Mouse (Mus musculus) lung, embryonic 15.5 days (tissue): ENCODE measurements around the gene Polrmt. TPM values are rescaled to one million over a fixed set of nuclear protein-coding genes. Genes with fewer than 3 reads are reported as not detected.
A peak's percentile ranks its signal among the peaks of the same experiment; 100 is the strongest.

Experiments used
- ATAC-seq: fragments of 200-750 bp; cut with Nextera tagmentation; 2 replicates; pipeline ENCODE4 v1.8.0; 2017; ENCODE audit warnings: moderate number of reproducible peaks, borderline replicate concordance; ENCODE audit not compliant: low FRiP score, low TSS enrichment; ENCODE audit errors: extremely low read depth
- H3K27ac ChIP-seq: fragments of 300-500 bp; sonication (generic); 2 replicates; pipeline ENCODE4 v1.5.1; 2015; ENCODE audit warnings: moderate library complexity, mild to moderate bottlenecking, inconsistent platforms
- H3K27me3 ChIP-seq: fragments of 300-500 bp; sonication (generic); 2 replicates; pipeline ENCODE4 v1.6.1; 2015; ENCODE audit warnings: inconsistent platforms
- H3K36me3 ChIP-seq: fragments of 300-500 bp; sonication (generic); 2 replicates; pipeline ENCODE4 v1.6.1; 2015; ENCODE audit warnings: inconsistent platforms
- H3K4me1 ChIP-seq: fragments of 300-500 bp; sonication (generic); 2 replicates; pipeline ENCODE4 v1.6.1; 2015; ENCODE audit warnings: inconsistent platforms
- H3K4me2 ChIP-seq: fragments of 300-500 bp; sonication (generic); 2 replicates; pipeline ENCODE4 v1.6.1; 2015; ENCODE audit warnings: inconsistent platforms, mild to moderate bottlenecking, moderate library complexity
- H3K4me3 ChIP-seq: fragments of 300-500 bp; sonication (generic); 2 replicates; pipeline ENCODE4 v1.5.1; 2015; ENCODE audit warnings: mild to moderate bottlenecking, inconsistent platforms
- H3K9ac ChIP-seq: fragments of 300-500 bp; sonication (generic); 2 replicates; pipeline ENCODE4 v1.6.1; 2015; ENCODE audit warnings: inconsistent platforms
- H3K9me3 ChIP-seq: fragments of 300-500 bp; sonication (generic); 2 replicates; pipeline ENCODE4 v1.6.1; 2016; ENCODE audit warnings: inconsistent platforms
- WGBS: fragments of 180-500 bp; shearing (Covaris S2); methylation state at CpG from one replicate; pipeline ENCODE4 v1.1.7; 2015; 5-methylcytosine and 5-hydroxymethylcytosine counted together
- polyA plus RNA-seq: library from polyadenylated mRNA; unstranded; fragments of >200 nt; fragmentation: Nextera tagmentation; extraction: Ambion mirVana; gene quantifications from 2 replicates; pipeline ENCODE4 v1.2.1, GENCODE M21; 2015

Polrmt gene
- polyA plus RNA-seq, 1 experiment from 2014 or later, result 49.2 TPM

DNA sequence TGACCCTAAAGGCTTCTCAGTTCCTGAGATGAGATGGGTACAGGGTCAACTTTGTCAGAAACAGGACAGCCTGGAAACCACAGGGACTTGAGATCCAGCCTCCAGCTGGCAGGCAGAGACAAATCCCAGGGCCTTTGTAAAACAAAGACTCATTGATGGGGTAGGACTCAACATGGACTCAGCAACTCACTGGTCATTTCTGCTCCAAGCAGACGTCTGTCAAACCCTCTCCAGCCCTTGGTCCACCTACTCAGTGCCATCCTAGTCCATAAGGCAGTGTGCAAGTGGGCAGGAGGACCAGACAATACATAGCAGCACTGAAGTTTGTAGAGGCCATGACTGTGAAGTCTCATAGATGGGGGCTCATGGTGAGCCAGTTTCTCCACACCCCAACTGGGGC, 33.2 kb downstream of the Polrmt start:
- Histone ChIP-seq H3K36me3 (peaks cover 36% of the 10 kb centered on the region), H3K4me3 (no peak overlapping the region)

GRCm38 (mm10) chr10:79712499-79713126, 33.8 kb downstream of the Polrmt start:
- ATAC-seq, result peak; percentile 32; the same call in 1 of the 2 replicates

More for the DNA sequence above, 33.2 kb downstream of the Polrmt start:
- peaks cover 38% of the 10 kb centered on the region for H3K27me3 ChIP-seq
- H3K9me3 ChIP-seq, result no peaks in the 10 kb centered on the region
- no peak overlapping the region for H3K27ac ChIP-seq
- H3K4me2 ChIP-seq, result no peak overlapping the region
- H3K4me1 ChIP-seq, result peaks cover 27% of the 10 kb centered on the region
- WGBS, result 38% methylated on average over 1 of the region's 1 CpGs
- H3K9ac ChIP-seq, result no peak overlapping the region
- no peak for ATAC-seq

GRCm38 (mm10) chr10:79712029-79712428, 34.4 kb downstream of the Polrmt start:
- no peak; the same call in 1 of the 2 replicates for ATAC-seq
- H3K4me1 ChIP-seq, result peaks cover 29% of the 10 kb centered on the region
- no peak overlapping the region for H3K27ac ChIP-seq
- peaks cover 36% of the 10 kb centered on the region for H3K36me3 ChIP-seq
- H3K4me3 ChIP-seq, result no peak overlapping the region
- no peak overlapping the region for H3K9ac ChIP-seq
- no peak overlapping the region for H3K4me2 ChIP-seq
- 68% methylated on average over 1 of the region's 1 CpGs for WGBS
- H3K27me3 ChIP-seq, result peaks cover 26% of the 10 kb centered on the region
- H3K9me3 ChIP-seq, result no peaks in the 10 kb centered on the region

More at GRCm38 (mm10) chr10:79712499-79713126, 33.8 kb downstream of the Polrmt start:
- Histone ChIP-seq H3K4me2 (no peak overlapping the region), H3K9me3 (no peaks in the 10 kb centered on the region), H3K4me1 (peaks cover 29% of the 10 kb centered on the region), H3K36me3 (peaks cover 36% of the 10 kb centered on the region), H3K9ac (no peak overlapping the region), H3K4me3 (no peak overlapping the region), H3K27me3 (peaks cover 32% of the 10 kb centered on the region), H3K27ac (no peak overlapping the region)
- 23% methylated on average over 4 of the region's 6 CpGs for WGBS

DNA sequence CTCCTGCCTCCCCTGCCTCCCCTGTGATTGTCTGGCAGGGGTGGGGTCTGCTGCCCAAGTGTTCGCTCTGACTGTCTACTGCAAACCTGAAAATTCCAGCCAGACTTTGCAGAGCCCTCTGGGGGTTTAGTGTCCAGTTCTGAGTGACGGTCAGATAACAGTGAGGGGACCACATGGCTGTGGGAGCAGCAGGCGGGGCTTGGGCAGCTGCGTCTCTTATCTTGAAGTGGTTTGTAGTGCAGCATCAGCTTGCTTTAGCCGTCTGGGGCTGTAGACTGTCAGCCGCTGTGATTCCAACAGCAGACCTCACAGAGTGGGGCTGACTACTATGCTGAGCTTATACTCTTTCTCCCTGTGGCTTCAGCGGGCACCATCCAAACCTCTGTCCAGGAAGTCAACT, 37.1 kb downstream of the Polrmt start:
- Histone ChIP-seq H3K27ac (no peak overlapping the region), H3K4me2 (no peak overlapping the region), H3K4me1 (peaks cover 43% of the 10 kb centered on the region), H3K9ac (no peak overlapping the region), H3K4me3 (no peak overlapping the region), H3K27me3 (no peaks in the 10 kb centered on the region), H3K36me3 (peaks cover 36% of the 10 kb centered on the region), H3K9me3 (no peaks in the 10 kb centered on the region)
- 44% methylated on average over 7 of the region's 7 CpGs for WGBS
- no peak for ATAC-seq

DNA sequence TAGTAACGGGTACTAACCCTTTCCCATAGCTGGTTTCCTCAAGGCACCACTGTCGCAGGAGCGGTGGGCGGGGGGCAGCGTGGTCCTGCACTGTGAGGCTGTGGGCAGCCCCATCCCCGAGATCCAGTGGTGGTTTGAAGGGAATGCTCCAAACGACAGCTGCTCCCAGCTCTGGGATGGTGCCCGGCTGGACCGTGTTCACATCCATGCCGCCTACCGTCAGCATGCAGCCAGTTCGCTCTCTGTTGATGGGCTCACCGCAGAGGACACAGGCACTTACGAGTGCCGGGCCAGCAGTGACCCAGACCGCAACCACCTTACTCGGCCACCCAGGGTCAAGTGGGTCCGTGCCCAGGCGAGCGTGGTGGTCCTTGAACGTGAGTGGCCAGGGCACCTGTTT, 37.7 kb downstream of the Polrmt start:
- no peaks in the 10 kb centered on the region for H3K9me3 ChIP-seq
- H3K9ac ChIP-seq, result no peak overlapping the region
- H3K4me1 ChIP-seq, result peaks cover 44% of the 10 kb centered on the region
- 74% methylated on average over 21 of the region's 21 CpGs for WGBS
- H3K27me3 ChIP-seq, result no peaks in the 10 kb centered on the region
- peaks cover 36% of the 10 kb centered on the region for H3K36me3 ChIP-seq
- H3K4me3 ChIP-seq, result no peak overlapping the region
- no peak overlapping the region for H3K27ac ChIP-seq
- H3K4me2 ChIP-seq, result no peak overlapping the region; the same call in 1 of the 2 replicates
- ATAC-seq, result no peak

- Histone ChIP-seq H3K4me3 (no peak overlapping the region), H3K9ac (no peak overlapping the region), H3K4me1 (peaks cover 45% of the 10 kb centered on the region), H3K27ac (no peak overlapping the region), H3K36me3 (peaks cover 36% of the 10 kb centered on the region), H3K4me2 (no peak overlapping the region), H3K9me3 (no peaks in the 10 kb centered on the region), H3K27me3 (no peaks in the 10 kb centered on the region)
- 56% methylated on average over 4 of the region's 4 CpGs for WGBS
- ATAC-seq, result no peak
Measured at GRCm38 (mm10) chr10:79707759-79708158, 38.6 kb downstream of the Polrmt start.

- H3K4me2 ChIP-seq, result 0 out of 2 replicates have a peak overlapping the region, but pooled peaks have one; percentile 70
- H3K9me3 ChIP-seq, result no peaks in the 10 kb centered on the region
- H3K4me1 ChIP-seq, result peaks cover 46% of the 10 kb centered on the region
- no peak overlapping the region for H3K9ac ChIP-seq
- H3K27me3 ChIP-seq, result no peaks in the 10 kb centered on the region
- WGBS, result 67% methylated on average over 1 of the region's 1 CpGs
- no peak overlapping the region for H3K27ac ChIP-seq
- no peak overlapping the region for H3K4me3 ChIP-seq
- peaks cover 36% of the 10 kb centered on the region for H3K36me3 ChIP-seq
- ATAC-seq, result no peak
Measured at GRCm38 (mm10) chr10:79707162-79707561, 39.2 kb downstream of the Polrmt start.

- Histone ChIP-seq H3K27ac (no peak overlapping the region), H3K4me1 (peaks cover 52% of the 10 kb centered on the region), H3K4me2 (peak overlapping the region; percentile 70), H3K27me3 (no peaks in the 10 kb centered on the region), H3K9ac (peak overlapping the region; percentile 96), H3K36me3 (peaks cover 30% of the 10 kb centered on the region), H3K4me3 (peak overlapping the region; percentile 90), H3K9me3 (no peaks in the 10 kb centered on the region)
- WGBS, result 80% methylated on average over 5 of the region's 5 CpGs
- ATAC-seq, result no peak
Measured at GRCm38 (mm10) chr10:79706406-79707094, 39.8 kb downstream of the Polrmt start.

GRCm38 (mm10) chr10:79705951-79706350, 40.4 kb downstream of the Polrmt start:
- WGBS, result 65% methylated on average over 5 of the region's 5 CpGs
- peak overlapping the region; percentile 96 for H3K9ac ChIP-seq
- H3K9me3 ChIP-seq, result no peaks in the 10 kb centered on the region
- H3K36me3 ChIP-seq, result peaks cover 24% of the 10 kb centered on the region
- peak overlapping the region; percentile 70 for H3K4me2 ChIP-seq
- H3K4me1 ChIP-seq, result peaks cover 57% of the 10 kb centered on the region
- H3K27me3 ChIP-seq, result no peaks in the 10 kb centered on the region
- ATAC-seq, result no peak
- H3K4me3 ChIP-seq, result peak overlapping the region; percentile 90
- H3K27ac ChIP-seq, result no peak overlapping the region

- peak overlapping the region; percentile 90 for H3K4me3 ChIP-seq
- H3K9me3 ChIP-seq, result no peaks in the 10 kb centered on the region
- peak overlapping the region; percentile 96 for H3K9ac ChIP-seq
- peaks cover 62% of the 10 kb centered on the region for H3K4me1 ChIP-seq
- H3K4me2 ChIP-seq, result peak overlapping the region; percentile 70
- WGBS, result 2% methylated on average over 10 of the region's 10 CpGs
- no peak for ATAC-seq
- no peaks in the 10 kb centered on the region for H3K27me3 ChIP-seq
- H3K36me3 ChIP-seq, result peaks cover 14% of the 10 kb centered on the region
- peak overlapping the region; percentile 86 for H3K27ac ChIP-seq
Measured at GRCm38 (mm10) chr10:79704970-79705360, 41.4 kb downstream of the Polrmt start.

DNA sequence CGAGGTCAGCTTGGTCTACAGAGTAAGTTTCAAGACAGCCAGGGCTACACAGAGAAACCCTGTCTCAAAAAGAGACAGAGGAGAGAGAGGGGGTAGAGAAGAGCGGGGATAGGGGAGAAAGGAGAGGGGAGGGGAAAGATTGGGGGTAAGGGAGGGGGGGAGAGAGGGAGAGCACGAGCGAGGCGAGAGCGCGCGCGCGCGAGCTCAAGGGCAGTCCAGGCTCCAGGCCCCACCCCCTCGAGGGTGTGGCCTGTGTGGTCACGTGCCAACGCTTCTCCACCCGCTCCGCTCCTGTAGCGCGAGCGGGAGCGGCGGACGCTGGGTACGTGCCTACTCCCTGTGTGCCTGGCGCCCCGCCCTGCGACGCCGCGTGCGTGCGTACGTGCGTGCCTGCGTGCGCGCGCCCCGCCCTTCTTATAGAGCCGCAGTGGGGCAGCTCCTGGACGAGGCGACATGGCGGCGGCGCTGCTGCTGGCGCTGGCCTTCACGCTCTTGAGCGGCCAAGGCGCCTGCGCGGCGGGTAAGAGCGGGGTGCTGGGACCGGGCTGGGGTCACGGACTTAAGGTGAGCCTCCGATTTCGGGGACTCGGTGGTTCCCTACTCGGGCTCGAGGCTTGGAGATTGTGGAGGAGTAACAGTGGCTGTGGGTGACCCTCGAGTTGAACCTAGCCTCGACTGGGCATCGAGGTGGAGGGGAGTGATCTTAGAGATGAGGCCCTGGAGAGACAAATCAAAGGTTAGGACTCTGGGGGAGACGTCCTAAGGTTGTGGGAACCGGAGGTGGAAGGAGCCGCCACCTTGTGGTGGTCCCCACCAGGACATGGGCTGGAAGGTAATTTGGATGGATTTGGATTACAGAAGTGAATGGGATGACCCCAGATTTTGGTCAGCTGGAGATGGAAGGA, 42.1 kb downstream of the Polrmt start, which contains the start of gene Bsg:
Gene Bsg, plus strand, starts transcription at position 427 of the 905 bp plus-strand sequence.
- WGBS, result under 1% methylated on average over 65 of the region's 65 CpGs
- H3K27me3 ChIP-seq, result no peaks in the 10 kb centered on the region
- H3K4me2 ChIP-seq, result peak within 1 kb of the TSS; percentile 70
- peaks cover 7% of the 10 kb centered on the region; the same call in 1 of the 2 replicates for H3K36me3 ChIP-seq
- peak; percentile 95 for ATAC-seq
- H3K27ac ChIP-seq, result peak within 1 kb of the TSS; percentile 86
- H3K4me3 ChIP-seq, result peak within 1 kb of the TSS; percentile 90
- H3K9ac ChIP-seq, result peak within 1 kb of the TSS; percentile 96
- H3K9me3 ChIP-seq, result no peaks in the 10 kb centered on the region
- H3K4me1 ChIP-seq, result peaks cover 62% of the 10 kb centered on the region
